Mouse (Mus musculus) T-cell, adult 66 days (primary cell): ENCODE results near the gene Olfr169. TPM values are rescaled to one million over a fixed set of nuclear protein-coding genes. Genes with fewer than 3 reads are reported as not detected.

Experiments used
- total RNA-seq, 2 experiments: library from RNA; stranded (reverse); gene quantifications; 3 replicates in 1 of 2; 4 replicates in 1 of 2; pipeline ENCODE4 v1.2.4; 2023

Olfr169 gene
- total RNA-seq = not detected

DNA sequence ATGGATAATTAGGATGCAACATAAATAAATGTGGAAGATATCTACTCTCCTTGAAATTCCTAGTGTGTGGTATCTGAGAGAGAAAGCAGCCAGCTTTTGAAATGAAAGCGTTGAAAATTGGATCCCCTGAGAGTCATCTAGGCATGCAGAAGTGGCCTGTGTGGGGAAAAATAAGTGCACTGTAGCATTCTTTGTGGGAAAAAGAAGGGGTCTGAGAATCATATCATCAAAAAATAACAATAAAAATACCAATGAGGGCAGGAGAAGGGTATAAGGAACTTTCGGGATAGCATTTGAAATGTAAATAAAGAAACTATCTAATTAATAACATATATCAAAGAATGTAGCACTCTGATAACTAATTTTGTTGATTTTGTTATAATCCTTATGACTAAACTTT, at the start of gene Olfr169:
Gene Olfr169, minus strand, starts transcription at position 101 of the 400 bp plus-strand sequence.

DNA sequence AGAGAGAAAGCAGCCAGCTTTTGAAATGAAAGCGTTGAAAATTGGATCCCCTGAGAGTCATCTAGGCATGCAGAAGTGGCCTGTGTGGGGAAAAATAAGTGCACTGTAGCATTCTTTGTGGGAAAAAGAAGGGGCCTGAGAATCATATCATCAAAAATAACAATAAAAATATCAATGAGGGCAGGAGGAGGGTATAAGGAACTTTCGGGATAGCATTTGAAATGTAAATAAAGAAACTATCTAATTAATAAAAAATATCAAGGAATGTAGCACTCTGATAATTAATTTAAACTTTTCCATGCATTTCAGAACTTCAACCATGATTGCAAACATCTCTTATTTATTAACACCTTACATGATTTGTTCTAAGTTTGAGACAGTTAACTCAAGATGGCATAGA, 40.2 kb upstream of the Olfr169 start, which contains the start of gene Olfr170:
Gene Olfr170, minus strand, starts transcription at position 101 of the 400 bp plus-strand sequence.

DNA sequence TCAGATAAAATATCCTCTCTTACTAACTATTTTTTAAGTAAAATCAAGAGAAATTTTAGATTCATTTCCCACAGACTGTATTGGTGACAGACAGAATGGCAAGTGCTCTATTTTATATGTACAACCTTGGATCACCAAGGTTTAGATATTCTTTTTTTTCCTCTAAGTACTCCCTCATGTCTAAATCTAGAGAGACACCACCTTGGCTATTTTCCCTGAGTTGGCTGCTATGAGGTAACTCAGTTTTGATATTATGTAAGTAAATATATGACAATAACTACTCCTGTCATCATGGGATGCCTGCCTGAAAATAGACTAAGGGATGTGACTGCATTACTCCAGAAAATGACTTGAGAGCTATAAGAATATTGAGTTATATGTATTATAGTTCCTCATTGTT, 36.2 kb downstream of the Olfr169 start, which contains the start of gene Olfr168:
Gene Olfr168, minus strand, starts transcription at position 101 of the 400 bp plus-strand sequence.

DNA sequence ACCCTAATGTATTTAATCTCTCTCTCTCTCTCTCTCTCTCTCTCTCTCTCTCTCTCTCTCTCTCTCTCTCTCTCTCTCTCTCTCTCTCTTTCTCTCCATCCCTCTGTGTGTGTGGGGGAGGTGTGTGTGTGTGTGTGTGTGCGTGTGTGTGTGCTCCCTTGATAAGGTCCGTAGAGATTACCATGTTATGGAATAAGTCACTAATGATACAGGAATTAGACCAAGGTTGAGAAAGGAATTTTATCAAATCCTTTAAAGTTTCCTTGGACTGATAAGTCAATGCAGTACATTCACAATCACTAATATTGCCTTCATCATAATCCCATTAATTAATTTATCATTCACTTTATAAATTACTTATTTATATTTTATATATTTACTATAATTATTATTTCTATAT, 49.4 kb downstream of the Olfr169 start, which contains the start of gene Olfr167:
Gene Olfr167, minus strand, starts transcription at position 101 of the 400 bp plus-strand sequence.

Other genes starting within 250 kb of the Olfr169 start
- gene Olfr165, start 148.7 kb downstream of the Olfr169 start, total RNA-seq = not detected
- not detected for gene Olfr166, start 88.1 kb downstream of the Olfr169 start, total RNA-seq
- gene Olfr167, start 49.5 kb downstream of the Olfr169 start, total RNA-seq = not detected
- gene Olfr168, start 36.3 kb downstream of the Olfr169 start, total RNA-seq = not detected
- not detected for gene Olfr170, start 40.1 kb upstream of the Olfr169 start, total RNA-seq
- gene Olfr171, start 58.1 kb upstream of the Olfr169 start, total RNA-seq = not detected
- not detected for gene Lamp3, start 134.6 kb upstream of the Olfr169 start, total RNA-seq
- 10 to 100 TPM; 15.8 to 21.2 TPM for gene B3gnt5, start 188.4 kb upstream of the Olfr169 start, total RNA-seq